Mouse (Mus musculus): ENCODE data around the gene Snd1. TPM values are rescaled to one million over a fixed set of nuclear protein-coding genes. Genes with fewer than 3 reads are reported as not detected.

Gene Snd1
- polyA plus RNA-seq, 1 experiment from 2014 or later: 120 TPM

GRCm38 (mm10) chr6:28841569-28841968 is 366.6 kb downstream of the Snd1 start:
- H3K4me1 ChIP-seq (ENCODE audit: control insufficient read depth, insufficient read depth, low read length): no peaks in the 10 kb centered on the region
- H3K9me3 ChIP-seq (ENCODE audit: control insufficient read depth, low read length): no peaks in the 10 kb centered on the region
- no peaks in the 10 kb centered on the region for H3K27me3 ChIP-seq (ENCODE audit: control insufficient read depth, insufficient read depth, low read length)
- no peak overlapping the region for H3K4me2 ChIP-seq (ENCODE audit: low read depth, severe bottlenecking)
- 91% methylated on average over 3 of the region's 3 CpGs for WGBS
- ATAC-seq (ENCODE audit: insufficient number of reproducible peaks, low FRiP score, low TSS enrichment, low read depth) (no peak), DNase-seq (ENCODE audit: low spot score) (no peak)
- no peak overlapping the region for H3K4me3 ChIP-seq (ENCODE audit: low read depth, low read length)
- no peak overlapping the region for H3K9ac ChIP-seq (ENCODE audit: low read length)
- no peak overlapping the region for H3K27ac ChIP-seq (replicated peaks; ENCODE audit: low read depth, low read length)
- H3K36me3 ChIP-seq (ENCODE audit: control insufficient read depth, insufficient read depth, low read length): no peaks in the 10 kb centered on the region

GRCm38 (mm10) chr6:28842375-28843276 is 367.7 kb downstream of the Snd1 start:
- Histone ChIP-seq H3K27me3 (ENCODE audit: control insufficient read depth, insufficient read depth, low read length) (no peaks in the 10 kb centered on the region), H3K9me3 (ENCODE audit: control insufficient read depth, low read length) (no peaks in the 10 kb centered on the region), H3K4me2 (ENCODE audit: low read depth, severe bottlenecking) (no peak overlapping the region), H3K4me1 (ENCODE audit: control insufficient read depth, insufficient read depth, low read length) (peaks cover under 1% of the 10 kb centered on the region; the same call in 1 of the 2 replicates), H3K36me3 (ENCODE audit: control insufficient read depth, insufficient read depth, low read length) (no peaks in the 10 kb centered on the region), H3K4me3 (ENCODE audit: low read depth, low read length) (no peak overlapping the region), H3K27ac (replicated peaks; ENCODE audit: low read depth, low read length) (no peak overlapping the region), H3K9ac (ENCODE audit: low read length) (no peak overlapping the region)
- DNase-seq (ENCODE audit: low spot score): peak; percentile 29
- 73% methylated on average over 4 of the region's 4 CpGs for WGBS
- no peak for ATAC-seq (ENCODE audit: insufficient number of reproducible peaks, low FRiP score, low TSS enrichment, low read depth)

GRCm38 (mm10) chr6:28845610-28846009 is 370.7 kb downstream of the Snd1 start:
- Histone ChIP-seq H3K9me3 (ENCODE audit: control insufficient read depth, low read length) (no peaks in the 10 kb centered on the region), H3K27me3 (ENCODE audit: control insufficient read depth, insufficient read depth, low read length) (no peaks in the 10 kb centered on the region), H3K9ac (ENCODE audit: low read length) (no peak overlapping the region), H3K27ac (replicated peaks; ENCODE audit: low read depth, low read length) (no peak overlapping the region), H3K4me2 (ENCODE audit: low read depth, severe bottlenecking) (no peak overlapping the region), H3K36me3 (ENCODE audit: control insufficient read depth, insufficient read depth, low read length) (no peaks in the 10 kb centered on the region), H3K4me3 (ENCODE audit: low read depth, low read length) (no peak overlapping the region), H3K4me1 (ENCODE audit: control insufficient read depth, insufficient read depth, low read length) (peaks cover 14% of the 10 kb centered on the region)
- WGBS: 66% methylated on average over 4 of the region's 4 CpGs
- ATAC-seq (ENCODE audit: insufficient number of reproducible peaks, low FRiP score, low TSS enrichment, low read depth) (no peak), DNase-seq (ENCODE audit: low spot score) (no peak)

- Histone ChIP-seq H3K4me3 (ENCODE audit: low read depth, low read length) (no peak overlapping the region), H3K4me1 (ENCODE audit: control insufficient read depth, insufficient read depth, low read length) (peaks cover 14% of the 10 kb centered on the region), H3K27me3 (ENCODE audit: control insufficient read depth, insufficient read depth, low read length) (no peaks in the 10 kb centered on the region), H3K9ac (ENCODE audit: low read length) (no peak overlapping the region), H3K9me3 (ENCODE audit: control insufficient read depth, low read length) (no peaks in the 10 kb centered on the region), H3K4me2 (ENCODE audit: low read depth, severe bottlenecking) (no peak overlapping the region), H3K27ac (replicated peaks; ENCODE audit: low read depth, low read length) (no peak overlapping the region), H3K36me3 (ENCODE audit: control insufficient read depth, insufficient read depth, low read length) (no peaks in the 10 kb centered on the region)
- ATAC-seq (ENCODE audit: insufficient number of reproducible peaks, low FRiP score, low TSS enrichment, low read depth) (no peak), DNase-seq (ENCODE audit: low spot score) (peak; percentile 36)
- 37% methylated on average over 6 of the region's 6 CpGs for WGBS
Measured at GRCm38 (mm10) chr6:28847616-28848015, 372.7 kb downstream of the Snd1 start.

GRCm38 (mm10) chr6:28848285-28848794 is 373.4 kb downstream of the Snd1 start:
- 29% methylated on average over 6 of the region's 6 CpGs for WGBS
- Histone ChIP-seq H3K9ac (ENCODE audit: low read length) (no peak overlapping the region), H3K4me1 (ENCODE audit: control insufficient read depth, insufficient read depth, low read length) (peaks cover 18% of the 10 kb centered on the region), H3K4me2 (ENCODE audit: low read depth, severe bottlenecking) (no peak overlapping the region), H3K9me3 (ENCODE audit: control insufficient read depth, low read length) (no peaks in the 10 kb centered on the region), H3K4me3 (ENCODE audit: low read depth, low read length) (no peak overlapping the region), H3K27me3 (ENCODE audit: control insufficient read depth, insufficient read depth, low read length) (no peaks in the 10 kb centered on the region), H3K27ac (replicated peaks; ENCODE audit: low read depth, low read length) (no peak overlapping the region), H3K36me3 (ENCODE audit: control insufficient read depth, insufficient read depth, low read length) (no peaks in the 10 kb centered on the region)
- ATAC-seq (ENCODE audit: insufficient number of reproducible peaks, low FRiP score, low TSS enrichment, low read depth) (no peak), DNase-seq (ENCODE audit: low spot score) (no peak)

GRCm38 (mm10) chr6:28848891-28849290 is 374.0 kb downstream of the Snd1 start:
- 67% methylated on average over 9 of the region's 9 CpGs for whole genome bisulfite sequencing
- no peak overlapping the region for H3K4me3 ChIP-seq (ENCODE audit: low read depth, low read length)
- no peak overlapping the region for H3K27ac ChIP-seq (replicated peaks; ENCODE audit: low read depth, low read length)
- H3K4me1 ChIP-seq (ENCODE audit: control insufficient read depth, insufficient read depth, low read length): peaks cover 22% of the 10 kb centered on the region
- H3K9ac ChIP-seq (ENCODE audit: low read length): no peak overlapping the region
- DNase-seq (ENCODE audit: low spot score): no peak
- H3K36me3 ChIP-seq (ENCODE audit: control insufficient read depth, insufficient read depth, low read length): no peaks in the 10 kb centered on the region
- H3K4me2 ChIP-seq (ENCODE audit: low read depth, severe bottlenecking): no peak overlapping the region
- H3K27me3 ChIP-seq (ENCODE audit: control insufficient read depth, insufficient read depth, low read length): no peaks in the 10 kb centered on the region
- H3K9me3 ChIP-seq (ENCODE audit: control insufficient read depth, low read length): no peaks in the 10 kb centered on the region
- no peak for ATAC-seq (ENCODE audit: insufficient number of reproducible peaks, low FRiP score, low TSS enrichment, low read depth)

GRCm38 (mm10) chr6:28849317-28849716 is 374.4 kb downstream of the Snd1 start:
- Histone ChIP-seq H3K4me1 (ENCODE audit: control insufficient read depth, insufficient read depth, low read length) (peaks cover 27% of the 10 kb centered on the region), H3K27ac (replicated peaks; ENCODE audit: low read depth, low read length) (no peak overlapping the region), H3K36me3 (ENCODE audit: control insufficient read depth, insufficient read depth, low read length) (no peaks in the 10 kb centered on the region), H3K4me2 (ENCODE audit: low read depth, severe bottlenecking) (no peak overlapping the region), H3K9me3 (ENCODE audit: control insufficient read depth, low read length) (no peaks in the 10 kb centered on the region), H3K4me3 (ENCODE audit: low read depth, low read length) (no peak overlapping the region), H3K9ac (ENCODE audit: low read length) (no peak overlapping the region), H3K27me3 (ENCODE audit: control insufficient read depth, insufficient read depth, low read length) (no peaks in the 10 kb centered on the region)
- ATAC-seq (ENCODE audit: insufficient number of reproducible peaks, low FRiP score, low TSS enrichment, low read depth) (no peak), DNase-seq (ENCODE audit: low spot score) (no peak)
- 64% methylated on average over 3 of the region's 3 CpGs for WGBS

- 87% methylated on average over 9 of the region's 9 CpGs for WGBS
Measured at GRCm38 (mm10) chr6:28850326-28850900, 375.5 kb downstream of the Snd1 start.

More at GRCm38 (mm10) chr6:28850326-28850900, 375.5 kb downstream of the Snd1 start:
- H3K4me2 ChIP-seq (ENCODE audit: low read depth, severe bottlenecking): no peak overlapping the region
- no peaks in the 10 kb centered on the region for H3K27me3 ChIP-seq (ENCODE audit: control insufficient read depth, insufficient read depth, low read length)
- H3K9ac ChIP-seq (ENCODE audit: low read length): no peak overlapping the region
- H3K4me1 ChIP-seq (ENCODE audit: control insufficient read depth, insufficient read depth, low read length): peaks cover 37% of the 10 kb centered on the region
- H3K9me3 ChIP-seq (ENCODE audit: control insufficient read depth, low read length): no peaks in the 10 kb centered on the region
- ATAC-seq (ENCODE audit: insufficient number of reproducible peaks, low FRiP score, low TSS enrichment, low read depth) (no peak), DNase-seq (ENCODE audit: low spot score) (no peak)
- H3K4me3 ChIP-seq (ENCODE audit: low read depth, low read length): no peak overlapping the region
- H3K36me3 ChIP-seq (ENCODE audit: control insufficient read depth, insufficient read depth, low read length): no peaks in the 10 kb centered on the region
- H3K27ac ChIP-seq (replicated peaks; ENCODE audit: low read depth, low read length): no peak overlapping the region
